8 mouse cellular contexts compared by ENCODE assay signal in the genomic region with DNA sequence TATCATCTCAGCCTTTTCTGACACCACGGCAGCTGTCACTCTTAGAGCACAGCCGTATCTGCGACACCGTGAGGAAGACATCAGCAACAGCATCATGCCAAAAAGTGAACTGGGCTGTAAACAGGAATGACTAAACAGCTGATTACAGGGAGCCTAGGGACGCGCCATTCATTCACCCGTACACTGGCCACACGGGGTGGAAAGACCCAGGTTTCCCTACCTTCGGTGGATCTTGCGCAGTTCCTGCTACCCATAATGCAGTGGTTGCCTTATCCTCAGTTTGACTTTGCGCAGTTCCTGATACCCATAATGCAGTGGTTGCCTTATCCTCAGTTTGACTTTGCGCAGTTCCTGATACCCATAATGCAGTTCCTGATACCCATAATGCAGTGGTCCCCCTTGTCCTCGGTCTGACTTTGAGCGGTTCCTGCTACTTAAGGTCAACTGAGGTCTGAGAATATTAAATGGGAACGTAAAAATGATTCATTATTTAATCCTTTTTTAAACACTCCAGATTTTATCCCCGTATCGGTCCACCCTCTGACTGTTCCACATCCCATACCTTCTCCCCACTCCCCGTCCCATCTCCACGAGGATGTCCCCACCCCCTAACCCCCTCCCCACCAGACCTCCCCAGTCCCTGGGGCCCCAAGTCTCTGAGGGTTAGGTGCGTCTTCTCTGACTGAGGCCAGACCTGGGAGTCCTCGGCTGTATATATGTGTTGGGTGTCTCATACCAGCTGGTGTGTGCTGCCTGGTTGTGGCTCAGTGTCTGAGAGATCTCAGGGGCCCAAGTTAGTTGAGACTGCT.
DNase-seq lines count a peak whose midpoint lies in the region; ATAC-seq lines count a peak whose summit lies in the region.

No protein-coding gene starts in this region.

- intact Hi-C loops in gastrocnemius, postnatal 36 days (cut with DNase I), result loop anchor here (5.0 to 10.0 kb wide), 2 partner anchors 58 to 170 kb away; no protein-coding TSS in a partner anchor

- DNase-seq in kidney, adult 9 months, result peak; percentile 38
- DNase-seq in kidney, adult 11 months, result no peak
- DNase-seq in adrenal gland, postnatal 36 days, result peak; percentile 35 to 48
- peak; percentile 56 for DNase-seq in induced T-regulatory cell, adult 2 months (ENCODE audit: low read depth)
- peak; percentile 33 to 43 for DNase-seq in thymus, postnatal 36 days
- no peak for DNase-seq in gastrocnemius, postnatal 36 days

- peak; percentile 82 for ATAC-seq in erythroblast, adult 5-6 weeks (replicated peaks; ENCODE audit: low FRiP score, poor library complexity, severe bottlenecking)
- ATAC-seq in megakaryocyte progenitor cell, adult 5-6 weeks (replicated peaks; ENCODE audit: poor library complexity), result peak; percentile 83

Comparison
In these comparisons a context has a peak if more than half of its experiments do, and no peak if none do; other contexts are left out.
1. DNase-seq: peak in kidney, adult 9 months (single experiment), adrenal gland, postnatal 36 days (2 of 2), induced T-regulatory cell, adult 2 months (single experiment) and thymus, postnatal 36 days (2 of 2); none in kidney, adult 11 months (single experiment) and gastrocnemius, postnatal 36 days (0 of 2).